Mouse (Mus musculus) heart, postnatal 25 days (tissue): Measurements from ENCODE around the gene Mrpl14. TPM values are rescaled to one million over a fixed set of nuclear protein-coding genes. Genes with fewer than 3 reads are reported as not detected.

Source experiments
- DNase-seq: peaks from one replicate; pipeline ENCODE4 v3.0.0; 2022; ENCODE audit warnings: low spot score
- intact Hi-C: fragments of 180-260 bp; cut with DNase I; formaldehyde crosslinking; loops from one replicate; pipeline ENCODE4 v1.15.1; 2025
- total RNA-seq, 2 experiments: library from RNA; stranded (reverse); gene quantifications; 2 replicates each; pipeline ENCODE4 v1.2.3; 2021

The Mrpl14 gene
- total RNA-seq, 2 experiments from 2014 or later, result 132 to 139 TPM

DNA sequence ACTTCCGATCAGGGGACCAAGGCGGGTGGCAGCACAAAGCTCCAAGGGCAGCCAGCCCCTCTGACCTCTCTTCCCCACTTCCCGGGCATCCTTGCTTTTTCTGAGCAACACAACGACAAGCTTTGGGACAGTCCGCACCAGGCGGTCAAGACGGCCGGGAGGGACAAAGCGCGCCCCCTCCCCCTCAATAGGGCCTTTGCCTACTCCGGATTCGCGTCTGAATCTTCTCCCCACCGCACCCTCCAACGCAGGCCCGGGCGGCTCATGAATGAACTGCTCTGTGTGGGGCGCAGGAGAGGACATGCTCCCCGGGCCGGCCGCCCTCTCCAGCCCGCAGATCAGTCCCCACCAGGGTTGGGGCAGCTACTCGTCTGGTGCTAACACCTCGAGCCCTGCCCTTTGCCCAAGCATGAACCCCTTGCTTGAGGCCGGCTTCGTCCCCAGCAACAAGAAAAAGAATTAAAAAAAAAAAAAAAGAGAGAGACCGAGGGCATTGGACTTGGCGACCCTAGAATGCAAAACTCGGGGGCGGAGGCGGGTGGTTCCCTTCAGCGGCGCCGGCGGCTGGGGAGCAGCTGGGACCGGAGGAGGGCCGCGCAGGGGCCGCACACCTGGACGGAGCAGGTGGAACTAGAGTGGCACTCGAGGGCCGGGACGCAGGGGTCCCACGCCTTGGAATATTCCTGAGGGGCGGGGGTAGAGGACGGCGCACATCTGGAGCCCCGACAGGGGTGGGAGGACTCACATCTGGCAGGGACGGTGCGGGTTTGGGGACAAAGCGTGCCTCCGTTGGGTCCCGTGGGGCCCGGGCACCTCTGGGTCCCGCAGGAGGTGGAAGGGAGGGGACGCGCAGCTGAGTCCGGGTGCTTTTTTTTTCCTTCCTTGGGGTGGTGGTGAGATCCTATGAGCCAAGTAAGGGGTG, 690 bp upstream of the Mrpl14 start:
- intact Hi-C loops, result no loop called here
- no peak for DNase-seq

DNA sequence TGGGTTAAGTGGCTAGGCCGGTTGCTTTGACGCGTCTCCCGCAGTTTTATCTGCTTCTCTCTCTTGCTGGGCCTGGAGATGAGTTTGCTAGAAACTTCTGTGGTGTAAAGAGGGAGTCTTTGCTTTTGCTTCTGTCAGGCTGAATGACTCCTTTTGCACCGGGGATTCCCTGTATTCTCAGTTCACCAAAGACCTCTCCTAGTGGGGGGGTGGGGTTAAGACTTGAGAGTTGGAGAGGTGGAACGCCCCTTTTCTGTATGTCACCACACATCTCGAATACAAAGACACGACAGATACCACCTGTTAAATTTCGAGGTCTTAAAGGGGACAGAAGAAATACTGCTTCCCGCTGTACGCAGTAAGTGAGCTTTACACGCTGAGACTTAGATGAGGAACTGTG, 594 bp downstream of the Mrpl14 start, which contains the start of gene Tmem63b:
TSS of gene Tmem63b (minus strand) at position 190 of the 400 bp plus-strand sequence.
- intact Hi-C loops, result no loop called here
- no peak for DNase-seq

- DNase-seq, result no peak
- intact Hi-C loops, result no loop called here
Observed at GRCm38 (mm10) chr17:45689120-45689519, 3.0 kb downstream of the Mrpl14 start.

- intact Hi-C loops, result no loop called here
- DNase-seq, result no peak
Observed at GRCm38 (mm10) chr17:45690044-45690443, 3.9 kb downstream of the Mrpl14 start.

DNA sequence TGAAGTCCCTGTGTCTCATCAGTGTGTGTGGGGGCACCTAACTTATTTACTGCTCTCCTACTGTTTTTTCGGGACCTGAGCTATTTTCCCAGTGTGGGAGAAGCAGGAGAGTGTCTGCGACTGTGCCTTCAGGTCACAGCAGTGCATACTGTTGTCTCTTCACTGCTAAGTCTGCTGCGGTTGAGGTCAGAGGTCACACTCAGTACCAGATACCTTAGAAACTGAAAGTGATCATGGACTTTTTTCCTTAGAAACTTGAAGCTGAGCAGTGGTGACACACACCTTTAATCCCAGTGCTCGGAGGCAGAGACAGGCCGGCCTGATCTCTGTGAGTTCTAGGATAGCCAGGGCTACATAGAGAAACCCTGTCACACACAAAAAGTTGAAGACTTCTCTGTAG, 6.0 kb downstream of the Mrpl14 start:
- DNase-seq, result no peak
- intact Hi-C loops, result no loop called here

- DNase-seq, result no peak
- intact Hi-C loops, result no loop called here
Observed at GRCm38 (mm10) chr17:45693812-45694565, 7.9 kb downstream of the Mrpl14 start.

- intact Hi-C loops, result no loop called here
- no peak for DNase-seq
Observed at GRCm38 (mm10) chr17:45695227-45696120, 9.4 kb downstream of the Mrpl14 start.

- DNase-seq, result no peak
- intact Hi-C loops, result no loop called here
Observed at GRCm38 (mm10) chr17:45696981-45697380, 10.9 kb downstream of the Mrpl14 start.

DNA sequence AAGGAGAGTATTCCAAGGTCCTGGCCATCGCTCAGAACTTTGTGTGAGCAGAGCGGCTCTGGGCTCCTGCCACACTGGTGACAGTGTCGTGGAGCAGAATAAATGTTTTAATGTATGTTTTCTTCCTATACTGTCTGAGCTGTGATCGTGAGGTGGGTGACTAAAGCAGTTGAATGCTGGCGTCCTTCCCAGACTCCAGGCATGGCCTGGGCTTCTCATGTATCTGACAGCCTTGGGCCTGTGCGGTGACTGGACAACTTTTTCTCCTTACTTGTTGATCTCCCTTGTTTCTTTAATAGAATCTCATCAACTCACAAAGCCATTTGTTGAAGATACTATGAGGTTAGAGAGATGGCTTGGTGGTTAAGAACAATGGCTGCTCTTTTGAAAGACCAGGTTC, 12.2 kb downstream of the Mrpl14 start:
- intact Hi-C loops, result no loop called here
- no peak for DNase-seq

DNA sequence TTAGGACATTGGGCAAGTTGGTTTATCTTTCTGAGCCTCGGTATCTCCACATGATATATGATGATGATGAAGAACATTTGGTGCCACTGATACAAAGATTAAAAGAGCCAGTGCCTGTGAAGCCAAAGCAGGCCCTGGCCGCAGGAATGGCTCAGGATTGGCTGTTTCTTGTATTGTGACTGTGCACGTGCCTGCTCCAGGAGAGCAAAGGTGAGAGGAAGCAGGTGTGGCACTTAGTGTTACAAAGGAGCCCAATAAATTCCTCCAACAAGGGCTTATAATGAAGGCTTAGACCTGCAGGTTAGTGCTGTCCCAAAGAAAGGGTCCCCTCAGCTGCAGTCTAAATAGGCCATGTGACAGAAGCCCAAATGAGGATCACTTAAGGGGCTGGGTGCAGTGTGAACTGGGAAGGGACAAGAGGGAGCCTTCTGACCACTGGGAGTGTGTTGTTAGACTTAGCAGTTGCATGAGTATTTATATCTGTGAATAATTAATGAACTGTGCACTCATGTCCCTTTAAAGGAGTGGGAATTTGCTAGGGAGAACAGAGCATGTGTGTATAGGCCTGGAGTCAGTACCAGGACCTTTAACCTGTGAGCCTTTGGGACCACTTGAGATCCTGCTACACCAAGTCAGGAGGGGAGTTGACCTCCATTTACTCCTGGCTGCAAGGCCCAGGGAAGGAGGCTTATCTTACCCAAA, 13.1 kb downstream of the Mrpl14 start:
- DNase-seq, result no peak

GRCm38 (mm10) chr17:45700496-45701235, 14.5 kb downstream of the Mrpl14 start:
- DNase-seq, result no peak
- intact Hi-C loops, result no loop called here

More for the DNA sequence above, 13.1 kb downstream of the Mrpl14 start:
- intact Hi-C loops, result no loop called here

DNA sequence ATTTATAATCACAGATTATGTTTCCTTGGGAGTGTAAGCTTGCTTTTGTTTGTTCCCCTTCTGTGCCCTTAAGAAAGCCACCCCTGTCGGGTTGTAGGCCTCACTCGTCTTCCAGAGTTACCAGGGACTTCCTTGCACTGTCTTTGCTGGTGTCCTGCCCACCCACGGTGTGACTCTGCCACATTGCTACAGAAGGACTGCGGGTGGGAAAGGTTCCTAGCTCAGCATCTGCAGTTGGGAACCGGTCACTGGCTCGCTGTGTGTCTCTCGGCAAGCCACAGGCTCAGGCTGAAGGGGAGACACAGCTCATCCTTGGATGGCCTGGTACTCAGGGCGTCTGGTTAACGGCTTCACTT, 15.1 kb downstream of the Mrpl14 start:
- no peak for DNase-seq
- intact Hi-C loops, result no loop called here

DNA sequence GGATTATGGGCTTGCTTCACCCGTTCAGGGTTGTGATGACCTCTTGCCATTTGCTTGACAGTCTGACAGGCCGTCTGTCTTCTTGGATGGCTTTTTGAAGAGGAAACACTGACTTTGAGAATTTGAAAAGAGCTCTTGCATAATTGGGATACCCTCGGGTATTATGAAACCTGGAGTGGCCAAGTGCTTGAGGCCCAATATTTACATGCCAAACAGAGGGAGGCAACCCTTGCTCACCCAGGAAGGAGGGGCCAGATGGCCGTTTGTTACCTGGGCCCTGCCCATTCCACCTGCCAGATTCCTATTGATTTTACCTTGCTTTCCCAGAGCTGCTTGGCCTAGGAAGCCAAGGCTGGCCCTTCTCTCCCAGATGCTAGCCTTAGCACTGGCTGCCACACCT, 16.1 kb downstream of the Mrpl14 start:
- intact Hi-C loops, result no loop called here
- no peak for DNase-seq

GRCm38 (mm10) chr17:45703187-45703586, 17.1 kb downstream of the Mrpl14 start:
- intact Hi-C loops, result no loop called here
- no peak for DNase-seq

- intact Hi-C loops, result no loop called here
- DNase-seq, result no peak
Observed at GRCm38 (mm10) chr17:45706796-45707195, 20.7 kb downstream of the Mrpl14 start.

GRCm38 (mm10) chr17:45707376-45707775, 21.3 kb downstream of the Mrpl14 start:
- intact Hi-C loops, result no loop called here
- no peak for DNase-seq

DNA sequence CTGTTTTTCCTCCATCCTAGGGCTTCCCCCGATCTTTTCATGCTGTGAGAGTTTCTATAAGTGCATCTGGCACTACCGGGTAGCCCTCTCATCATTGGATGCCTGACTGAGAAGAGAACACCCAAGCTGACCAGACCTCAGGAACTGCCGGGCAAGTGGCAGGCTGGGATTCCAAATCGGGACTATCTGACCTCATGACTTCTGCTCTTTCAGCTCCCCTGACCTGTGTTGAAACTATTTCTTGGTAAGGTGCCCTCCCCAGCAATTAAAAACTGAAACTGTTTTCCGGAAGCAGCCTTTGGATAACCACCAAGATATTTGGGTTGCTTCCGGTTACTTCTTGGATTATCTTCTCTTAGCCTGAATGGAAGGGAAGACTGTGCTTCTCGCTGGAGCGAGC, 22.1 kb downstream of the Mrpl14 start:
- intact Hi-C loops, result no loop called here
- no peak for DNase-seq

DNA sequence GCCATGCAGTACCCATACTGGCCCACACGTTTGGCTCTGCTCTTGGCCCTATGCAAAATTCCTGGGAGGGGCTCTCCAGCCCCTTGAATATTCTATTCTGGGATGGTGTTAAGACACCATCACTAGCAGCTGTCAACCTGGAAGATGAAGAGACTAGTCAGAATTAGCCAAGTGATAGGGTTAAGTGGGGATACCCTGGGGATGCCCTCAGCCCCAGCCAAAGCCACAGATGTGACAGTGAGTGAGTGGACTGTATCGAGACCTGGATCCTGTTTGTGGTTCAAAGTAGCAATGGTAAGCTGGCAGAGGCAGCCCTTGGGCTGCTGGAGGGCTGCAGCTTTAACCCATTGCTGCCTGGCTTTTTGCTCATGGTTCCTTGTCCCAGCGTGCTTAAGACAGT, 23.7 kb downstream of the Mrpl14 start:
- intact Hi-C loops, result no loop called here
- no peak for DNase-seq

DNA sequence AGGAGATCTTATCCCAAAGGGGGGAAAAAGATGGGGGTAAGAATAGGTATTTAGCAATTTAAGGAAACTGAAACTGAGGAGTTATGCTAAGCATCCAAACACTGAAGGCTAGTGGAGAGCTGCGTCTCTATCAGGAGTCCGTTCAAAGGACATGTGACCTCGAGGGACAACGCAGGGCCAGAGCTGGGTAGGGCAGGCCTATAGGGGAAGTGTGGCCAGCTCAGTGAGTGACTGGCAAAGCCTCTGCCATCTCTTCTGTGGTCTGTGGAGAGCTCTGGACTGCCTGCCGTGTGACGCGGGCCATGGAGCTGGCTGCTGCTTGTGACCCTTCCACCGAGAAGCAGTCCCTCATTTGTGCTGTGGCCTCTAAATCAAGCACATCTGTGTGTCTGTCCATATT, 24.3 kb downstream of the Mrpl14 start:
- no peak for DNase-seq
- intact Hi-C loops, result no loop called here
